Mouse (Mus musculus): ENCODE measurements around the gene Tbc1d22a. TPM values are rescaled to one million over a fixed set of nuclear protein-coding genes. Genes with fewer than 3 reads are reported as not detected.

Tbc1d22a gene
- total and polyA plus RNA-seq, 3 experiments: 15.1 to 21.1 TPM; not detected in 1

DNA sequence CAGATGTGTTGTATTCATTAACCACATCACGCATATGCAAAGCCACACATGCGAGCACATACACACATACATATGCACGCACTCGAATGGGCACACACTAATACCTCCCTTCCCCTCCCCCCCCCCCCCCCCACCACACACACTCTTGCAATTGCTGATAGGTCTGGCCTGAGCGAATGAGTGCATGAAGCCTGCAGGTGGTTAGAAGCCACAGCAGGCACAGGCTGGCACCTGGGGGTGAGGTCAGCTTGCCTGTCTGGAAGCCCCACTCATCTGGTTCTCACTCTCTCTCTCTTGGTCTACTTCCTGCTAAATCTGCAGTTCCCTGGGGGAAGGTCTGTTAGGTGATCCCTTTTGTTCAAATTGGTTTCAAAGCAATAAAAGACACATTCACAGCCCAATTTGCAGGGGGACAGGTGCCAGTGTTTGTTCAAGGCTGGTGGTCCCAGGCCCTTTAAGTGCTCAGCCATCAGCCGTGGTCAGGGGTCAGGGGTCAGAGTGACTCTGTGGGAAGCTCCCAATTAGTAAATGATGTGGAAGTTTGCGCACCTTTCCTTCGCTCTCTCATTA is 215.6 kb downstream of the Tbc1d22a start:
- Histone ChIP-seq H3K9ac (ENCODE audit: control insufficient read depth, low read depth, low read length, poor library complexity, severe bottlenecking) (no peak overlapping the region), H3K27me3 (ENCODE audit: control insufficient read depth in 1 of 2, insufficient read depth in 2 of 2, low read length in 2 of 2) (no peaks in the 10 kb centered on the region), H3K4me3 (ENCODE audit: control insufficient read depth in 1 of 2, insufficient read depth in 1 of 2, low read depth in 2 of 2, low read length in 2 of 2) (no peak overlapping the region), H3K79me2 (ENCODE audit: control insufficient read depth, insufficient read depth, low read length, poor library complexity) (no peaks in the 10 kb centered on the region), H3K36me3 (ENCODE audit: control insufficient read depth in 1 of 2, insufficient read depth in 2 of 2, low read length in 2 of 2) (no peaks in the 10 kb centered on the region), H3K4me1 (ENCODE audit: control insufficient read depth in 1 of 2, insufficient read depth in 2 of 2, low read length in 2 of 2) (no peaks in the 10 kb centered on the region), H3K9me3 (replicated peaks; ENCODE audit: insufficient read depth, low read length) (no peaks in the 10 kb centered on the region), H3K27ac (ENCODE audit: control insufficient read depth, low read depth, low read length) (no peak overlapping the region)
- no peak for DNase-seq (ENCODE audit: low read depth, low spot score)
- TF ChIP-seq CHD2 (IDR thresholded peaks at IDR 0.05; ENCODE audit: low read length) (no peak), NRF1 (IDR thresholded peaks at IDR 0.05; ENCODE audit: insufficient read depth, low read depth, low read length, poor library complexity, severe bottlenecking) (no peak), TAL1 (IDR thresholded peaks at IDR 0.05; ENCODE audit: low read length) (no peak), EP300 (IDR thresholded peaks at IDR 0.05; ENCODE audit: low read depth in 1 of 2, low read length in 2 of 2) (no peak), USF1 (IDR thresholded peaks at IDR 0.05; ENCODE audit: low read depth, low read length) (no peak), NELFE (IDR thresholded peaks at IDR 0.05; ENCODE audit: low read depth, low read length) (no peak), TCF12 (IDR thresholded peaks at IDR 0.05; ENCODE audit: low read depth, low read length) (no peak), ELF1 (IDR thresholded peaks at IDR 0.05; ENCODE audit: low read depth, low read length) (no peak), SIN3A (IDR thresholded peaks at IDR 0.05; ENCODE audit: low read length) (no peak), POLR2AphosphoS5 (IDR thresholded peaks at IDR 0.05; ENCODE audit: borderline replicate concordance, low read depth, low read length) (no peak), CHD1 (IDR thresholded peaks at IDR 0.05; ENCODE audit: low read depth, low read length) (no peak), MXI1 (IDR thresholded peaks at IDR 0.05; ENCODE audit: low read depth, low read length) (no peak), JUND (IDR thresholded peaks at IDR 0.05; ENCODE audit: low read depth, low read length) (no peak), KAT2A (conservative IDR thresholded peaks at IDR 0.05; ENCODE audit: low read depth, low read length) (no peak)

GRCm38 (mm10) chr15:86431539-86432080 is 217.4 kb downstream of the Tbc1d22a start:
- H3K4me1 ChIP-seq (ENCODE audit: control insufficient read depth in 1 of 2, insufficient read depth in 2 of 2, low read length in 2 of 2): no peaks in the 10 kb centered on the region
- H3K27ac ChIP-seq (ENCODE audit: control insufficient read depth, low read depth, low read length): no peak overlapping the region
- H3K27me3 ChIP-seq (ENCODE audit: control insufficient read depth in 1 of 2, insufficient read depth in 2 of 2, low read length in 2 of 2): no peaks in the 10 kb centered on the region
- H3K9ac ChIP-seq (ENCODE audit: control insufficient read depth, low read depth, low read length, poor library complexity, severe bottlenecking): no peak overlapping the region
- H3K36me3 ChIP-seq (ENCODE audit: control insufficient read depth in 1 of 2, insufficient read depth in 2 of 2, low read length in 2 of 2): no peaks in the 10 kb centered on the region
- TF ChIP-seq ZMIZ1 (IDR thresholded peaks at IDR 0.05; ENCODE audit: low read depth, low read length) (no peak), RCOR1 (IDR thresholded peaks at IDR 0.05; ENCODE audit: low read depth, low read length) (no peak), CHD1 (IDR thresholded peaks at IDR 0.05; ENCODE audit: low read depth, low read length) (no peak), TAL1 (IDR thresholded peaks at IDR 0.05; ENCODE audit: low read length) (no peak), USF1 (IDR thresholded peaks at IDR 0.05; ENCODE audit: low read depth, low read length) (no peak), JUND (IDR thresholded peaks at IDR 0.05; ENCODE audit: low read depth, low read length) (no peak), SMC3 (IDR thresholded peaks at IDR 0.05; ENCODE audit: low read depth, low read length) (no peak), TCF12 (IDR thresholded peaks at IDR 0.05; ENCODE audit: low read depth, low read length) (no peak), ZC3H11A (IDR thresholded peaks at IDR 0.05; ENCODE audit: low read depth, low read length) (no peak), POLR2AphosphoS5 (IDR thresholded peaks at IDR 0.05; ENCODE audit: borderline replicate concordance, low read depth, low read length) (no peak), ZKSCAN1 (IDR thresholded peaks at IDR 0.05; ENCODE audit: low read depth, low read length) (no peak), TBP (IDR thresholded peaks at IDR 0.05; ENCODE audit: low read depth, low read length) (no peak)
- DNase-seq (ENCODE audit: low read depth, low spot score): no peak
- H3K9me3 ChIP-seq (replicated peaks; ENCODE audit: insufficient read depth, low read length): no peaks in the 10 kb centered on the region
- H3K79me2 ChIP-seq (ENCODE audit: control insufficient read depth, insufficient read depth, low read length, poor library complexity): no peaks in the 10 kb centered on the region
- no peak overlapping the region for H3K4me3 ChIP-seq (ENCODE audit: control insufficient read depth in 1 of 2, insufficient read depth in 1 of 2, low read depth in 2 of 2, low read length in 2 of 2)

Measured in MEL (cell line).